Mouse (Mus musculus): ENCODE measurements around the gene Afg1l.

The Afg1l gene

GRCm38 (mm10) chr10:42476774-42477475, 1.4 kb downstream of the Afg1l start:
- no peak for DNase-seq

- DNase-seq, result no peak
Measured at GRCm38 (mm10) chr10:42474946-42475514, 3.3 kb downstream of the Afg1l start.

DNA sequence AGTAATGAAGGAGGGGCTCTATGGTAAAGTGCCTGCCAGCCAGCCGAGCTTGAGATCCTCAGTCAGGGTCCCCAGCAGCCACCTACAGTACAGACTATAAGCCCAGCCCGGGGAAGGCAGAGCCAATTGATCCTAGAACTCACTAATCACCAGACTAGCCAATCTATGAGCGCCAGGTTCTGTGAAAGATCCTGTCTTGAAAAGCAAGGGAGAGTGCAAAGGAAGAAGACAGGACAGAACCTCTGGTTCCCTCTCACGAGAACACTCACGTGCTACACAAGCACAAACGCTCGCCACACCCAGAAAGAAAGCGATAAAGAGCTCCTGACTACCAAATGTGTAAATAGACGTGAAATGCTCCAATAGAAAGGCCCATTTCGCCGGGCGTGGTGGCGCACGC, 13.6 kb downstream of the Afg1l start:
- no peak for DNase-seq

- DNase-seq, result no peak
Measured at GRCm38 (mm10) chr10:42464224-42464623, 14.1 kb downstream of the Afg1l start.

- no peak for DNase-seq
Measured at GRCm38 (mm10) chr10:42457557-42458191, 20.7 kb downstream of the Afg1l start.

DNA sequence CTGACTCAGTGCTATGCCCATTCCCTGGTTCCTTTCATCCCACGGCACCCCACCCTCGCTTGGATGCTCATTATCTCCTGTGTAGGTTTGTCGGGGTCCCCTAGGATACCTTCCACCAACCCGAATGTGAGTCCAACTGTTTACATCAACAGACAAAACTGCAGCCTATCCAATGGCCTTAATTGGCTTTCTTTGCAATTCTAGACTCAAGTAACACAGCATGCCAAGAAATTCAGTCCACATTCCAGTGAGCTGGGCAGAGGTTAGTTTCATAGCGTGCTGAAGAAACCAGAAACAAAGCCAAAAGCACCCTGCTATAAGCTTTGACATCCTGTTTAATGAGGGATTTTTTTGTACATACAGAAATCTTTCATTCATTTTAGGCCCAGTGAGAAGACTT, 22.4 kb downstream of the Afg1l start:
- DNase-seq, result no peak

DNA sequence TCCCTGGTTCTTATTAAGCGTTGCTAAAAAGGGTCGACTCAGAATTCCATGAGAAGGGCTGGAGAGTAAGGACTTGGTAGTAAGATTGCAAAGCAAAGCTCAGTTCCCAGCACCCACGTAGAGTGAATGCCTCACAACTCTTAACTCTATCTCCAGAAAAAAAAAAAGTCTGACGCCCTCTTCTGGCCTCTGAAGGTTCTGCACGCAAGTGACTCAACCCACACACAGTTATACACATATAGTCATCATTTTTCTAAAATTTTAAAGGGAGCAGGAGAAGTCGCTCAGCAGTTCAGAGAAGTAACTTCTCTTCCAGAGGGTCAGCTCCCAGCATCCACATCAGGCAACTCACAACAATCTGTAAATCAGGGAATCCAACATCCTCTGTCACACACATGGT, 23.7 kb downstream of the Afg1l start:
- no peak for DNase-seq

DNA sequence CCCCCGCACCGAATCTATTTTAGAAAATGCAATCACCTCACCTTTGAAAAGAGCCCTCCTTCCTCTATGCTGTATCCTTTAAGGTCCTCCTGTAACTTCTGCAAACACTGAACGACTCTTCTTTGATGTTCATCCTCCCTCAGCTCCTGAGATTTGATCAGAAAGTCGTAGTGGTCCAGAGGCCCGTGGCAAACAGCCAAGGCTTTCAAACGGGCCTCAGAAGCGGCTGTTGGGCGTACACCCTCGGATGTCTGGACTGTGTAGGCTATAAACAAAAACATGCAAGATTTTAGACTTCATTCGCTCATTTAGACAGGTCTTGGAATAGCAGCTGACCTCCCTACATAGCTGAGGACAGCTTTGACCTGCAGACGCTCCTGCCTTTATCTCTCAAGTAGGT, 24.1 kb downstream of the Afg1l start:
- DNase-seq, result no peak

GRCm38 (mm10) chr10:42449672-42450071, 28.7 kb downstream of the Afg1l start:
- no peak for DNase-seq

DNA sequence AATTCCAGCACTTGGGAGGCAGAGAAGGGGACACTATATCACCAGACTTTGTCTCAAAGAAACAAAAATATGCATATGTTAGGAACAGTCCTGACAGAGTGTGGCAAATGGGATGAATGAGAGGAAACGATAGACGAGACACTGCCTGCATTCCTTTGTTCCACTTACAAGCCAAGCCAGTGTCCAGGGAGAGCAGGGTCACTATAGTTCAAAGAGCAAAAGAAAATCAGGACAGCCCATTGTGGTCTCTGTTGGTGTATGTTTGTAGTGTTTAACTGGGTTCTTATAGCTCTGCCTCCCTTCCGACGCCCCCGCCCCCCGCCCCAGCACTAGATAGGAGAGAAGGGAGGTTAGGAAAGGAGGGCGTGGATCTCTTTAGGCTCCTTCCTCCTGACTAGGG, 30.0 kb downstream of the Afg1l start:
- DNase-seq, result no peak

GRCm38 (mm10) chr10:42446145-42446544, 32.2 kb downstream of the Afg1l start:
- DNase-seq, result no peak

DNA sequence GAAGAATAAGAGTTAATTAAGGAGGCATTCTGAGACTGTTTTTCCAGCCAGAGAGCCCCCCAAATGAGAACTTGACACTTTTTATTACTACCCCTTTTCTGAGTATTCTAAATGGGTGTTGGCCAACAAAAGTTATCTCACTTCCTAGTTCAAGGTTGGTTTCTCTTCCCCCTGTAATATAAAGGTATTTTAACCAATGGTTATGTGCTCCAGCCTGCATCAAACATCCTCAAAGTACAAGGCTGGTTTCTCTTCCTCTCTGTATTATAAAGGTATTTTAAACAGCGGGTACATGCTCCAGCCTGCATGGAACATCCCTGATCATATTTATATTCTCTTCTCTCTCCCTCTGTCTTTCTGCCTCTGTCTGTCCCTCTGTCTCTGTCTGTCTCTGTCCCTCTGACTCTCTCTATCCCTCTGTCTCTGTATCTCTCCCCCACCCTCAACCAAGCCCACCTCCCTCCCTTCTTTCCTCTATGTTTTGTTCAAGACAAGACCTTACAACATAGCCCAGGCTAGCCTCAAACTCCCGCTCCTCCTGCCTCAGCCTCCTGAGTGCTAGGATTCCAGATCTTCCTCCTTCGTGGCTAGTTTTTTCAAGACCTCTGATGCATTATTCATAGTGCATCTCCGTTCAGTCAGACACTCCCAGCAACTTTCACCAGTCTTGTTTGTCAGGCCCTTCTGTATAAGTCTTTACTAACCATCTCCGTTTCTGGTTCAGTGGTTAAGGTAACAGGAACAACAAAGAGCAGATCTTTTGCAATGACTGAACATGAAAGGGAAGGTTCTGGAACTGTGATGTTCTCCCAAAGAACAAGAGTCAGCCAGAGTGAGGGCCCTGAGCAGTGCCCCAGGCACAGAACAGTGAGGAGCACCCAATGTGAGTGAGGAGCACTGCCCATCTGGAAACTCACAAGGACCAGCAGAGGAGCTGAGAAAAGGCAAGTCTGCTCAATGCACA, 41.2 kb downstream of the Afg1l start:
- no peak for DNase-seq

GRCm38 (mm10) chr10:42417530-42418174, 60.7 kb downstream of the Afg1l start:
- no peak for DNase-seq

DNA sequence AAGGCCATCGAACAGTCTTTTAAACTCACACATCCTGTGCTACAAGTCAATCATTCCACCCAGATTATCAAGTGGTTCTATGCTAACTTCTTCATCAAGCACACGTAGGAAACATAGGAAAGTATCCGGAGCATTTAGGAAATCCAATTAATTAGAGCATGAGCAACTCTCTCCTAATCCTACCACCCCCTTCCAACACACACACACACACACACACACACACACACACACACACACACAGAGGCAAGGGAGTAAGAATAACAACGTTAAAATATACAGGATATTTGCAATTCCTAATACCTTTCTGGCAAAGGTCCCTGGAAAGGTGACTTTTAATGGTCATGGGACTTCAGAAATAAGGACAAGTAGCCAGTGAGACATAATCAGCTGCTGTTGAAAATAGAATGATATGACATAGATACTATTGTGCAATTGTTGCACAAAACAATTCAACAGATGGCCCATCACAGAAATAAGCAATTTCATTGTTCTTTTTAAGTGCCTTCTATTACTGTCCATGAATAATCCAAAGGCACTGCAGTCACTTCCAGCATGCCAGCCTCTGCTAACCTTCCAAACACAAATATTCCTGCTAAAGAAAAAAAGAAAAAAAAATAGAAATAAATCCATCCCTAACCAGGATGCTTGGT, 62.4 kb downstream of the Afg1l start:
- DNase-seq, result no peak

DNA sequence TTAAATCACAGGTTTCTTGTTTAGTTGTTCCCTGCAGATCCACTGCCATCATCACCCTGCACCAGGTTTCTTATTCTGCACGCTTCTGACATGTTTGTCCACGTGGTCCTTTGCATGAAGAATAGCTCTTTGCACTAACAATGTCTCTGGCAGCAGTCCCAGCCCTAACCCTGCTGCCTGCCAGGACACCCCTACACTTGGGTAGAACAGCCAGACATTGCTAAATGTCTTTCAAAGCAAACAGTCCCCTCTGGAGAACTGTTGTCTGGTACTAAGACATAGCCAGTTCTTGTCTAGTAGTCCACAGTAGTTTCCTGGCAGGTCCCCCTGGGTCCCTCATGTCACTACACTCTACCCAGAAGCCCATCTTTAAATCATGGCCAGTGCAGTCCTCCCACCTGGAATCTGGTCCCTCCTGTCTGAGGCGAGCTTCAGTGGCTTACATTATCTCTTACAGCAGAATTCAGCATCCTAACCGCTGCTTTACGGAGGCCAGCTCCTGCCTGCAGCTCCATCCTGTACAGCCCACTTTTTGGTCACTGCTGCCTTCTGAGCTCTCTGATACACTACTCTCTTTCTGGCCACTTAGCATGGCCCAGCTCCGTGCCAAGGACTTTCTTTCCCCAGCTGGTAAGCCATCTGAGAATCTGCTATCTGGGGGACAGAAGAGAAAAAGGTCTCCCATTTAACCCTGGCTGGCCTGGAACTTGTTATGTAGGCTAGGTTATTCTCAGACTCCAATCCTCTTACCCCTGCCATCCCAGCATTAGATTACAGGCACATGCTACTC, 67.4 kb downstream of the Afg1l start:
- no peak for DNase-seq

GRCm38 (mm10) chr10:42390436-42390835, 87.9 kb downstream of the Afg1l start:
- no peak for DNase-seq

DNA sequence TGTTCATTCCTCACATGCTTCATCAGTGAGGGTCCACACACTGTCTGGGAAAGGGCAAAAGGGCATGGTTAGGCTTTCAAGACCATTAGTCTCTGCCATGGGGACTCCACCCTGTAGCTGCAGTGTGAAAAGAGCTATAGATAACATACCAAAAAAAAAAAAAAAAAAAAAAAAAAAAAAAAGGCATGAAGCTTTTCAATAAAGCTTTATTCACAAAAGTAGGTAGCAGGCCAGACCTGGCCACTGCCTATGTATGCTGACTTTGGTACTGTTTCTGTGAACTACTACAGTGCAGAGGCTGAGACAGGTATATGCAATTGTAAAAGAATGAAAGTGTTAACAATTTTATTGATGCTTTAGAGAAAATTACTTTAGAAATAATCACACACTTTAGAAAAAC, 90.2 kb downstream of the Afg1l start:
- DNase-seq, result no peak

DNA sequence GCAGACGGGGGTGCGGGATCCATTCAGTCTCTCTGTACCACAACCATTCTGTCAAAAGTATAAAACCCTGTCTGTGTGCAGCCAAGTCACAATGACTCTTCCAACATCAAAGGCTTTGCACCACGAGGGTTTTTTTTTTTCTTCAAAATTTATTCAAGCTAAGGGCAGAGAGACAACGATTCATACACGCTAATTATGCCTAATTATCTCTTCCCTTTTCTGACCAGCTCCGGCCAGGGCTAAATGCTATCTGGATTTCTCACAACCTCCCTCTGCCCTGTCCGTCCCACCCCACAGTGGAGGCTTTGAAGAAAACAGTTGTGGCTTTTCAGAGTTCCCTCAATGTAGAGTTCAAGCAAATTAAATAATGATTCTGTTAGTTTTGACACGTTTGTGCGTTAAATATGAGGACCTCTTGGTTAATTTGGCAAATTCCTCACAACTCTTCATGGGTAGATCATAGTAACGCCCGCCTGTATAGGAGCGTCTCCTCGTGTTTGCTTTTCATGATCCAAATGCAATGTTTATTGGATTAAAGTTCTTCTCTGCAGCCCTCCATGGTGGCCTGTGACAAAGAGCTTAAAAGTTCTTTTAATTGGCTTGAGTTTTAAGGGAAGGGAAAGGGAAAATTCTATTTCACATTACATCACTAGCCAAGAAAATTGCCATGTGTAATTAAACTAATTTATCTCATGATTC, 93.3 kb downstream of the Afg1l start:
- DNase-seq, result no peak

DNA sequence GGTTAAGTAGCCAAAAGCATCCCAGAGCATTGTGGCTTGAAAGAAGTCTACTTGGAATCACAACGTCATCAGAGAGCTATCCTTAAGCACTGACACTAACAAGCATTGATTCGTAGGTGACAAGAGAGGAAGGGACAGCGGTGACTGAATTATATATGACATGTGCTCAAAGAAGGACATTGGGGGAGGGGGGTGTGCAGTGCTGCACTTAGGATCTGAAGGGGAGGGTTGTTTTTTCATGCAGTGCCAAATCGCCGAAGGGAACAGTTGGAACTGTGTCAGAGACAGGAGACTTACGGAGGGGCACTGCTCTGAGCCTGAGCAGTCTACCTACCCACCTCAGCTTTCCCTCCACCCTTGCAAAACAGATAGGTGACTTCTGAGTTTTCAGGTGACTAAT, 94.7 kb downstream of the Afg1l start:
- no peak for DNase-seq

- DNase-seq, result no peak
Measured at GRCm38 (mm10) chr10:42364216-42364615, 114.1 kb downstream of the Afg1l start.

- no peak for DNase-seq
Measured at GRCm38 (mm10) chr10:42355980-42356379, 122.4 kb downstream of the Afg1l start.
